Mouse (Mus musculus) ES-Bruce4 (cell line): ENCODE measurements around the gene Nos3. TPM values are rescaled to one million over a fixed set of nuclear protein-coding genes. Genes with fewer than 3 reads are reported as not detected.

Experiments
- H3K27ac ChIP-seq: 2 replicates; pipeline ENCODE4 v1.5.1; 2012; ENCODE audit warnings: low read length, inconsistent platforms; ENCODE audit not compliant: insufficient read depth
- H3K27me3 ChIP-seq: 2 replicates; pipeline ENCODE4 v1.6.1; 2012; ENCODE audit warnings: mild to moderate bottlenecking, low read length, inconsistent platforms; ENCODE audit not compliant: control insufficient read depth, poor library complexity, insufficient read depth, severe bottlenecking
- H3K36me3 ChIP-seq: 2 replicates; pipeline ENCODE4 v1.6.1; 2012; ENCODE audit warnings: inconsistent platforms, mild to moderate bottlenecking, low read length, moderate library complexity; ENCODE audit not compliant: control insufficient read depth, poor library complexity, insufficient read depth, severe bottlenecking
- H3K4me1 ChIP-seq: one replicate; pipeline ENCODE4 v1.8.1; 2011; ENCODE audit warnings: low read length; ENCODE audit not compliant: control insufficient read depth, insufficient read depth
- H3K4me3 ChIP-seq: 2 replicates; pipeline ENCODE4 v1.5.1; 2011; ENCODE audit warnings: low read depth, mild to moderate bottlenecking, low read length
- H3K9ac ChIP-seq: 2 replicates; pipeline ENCODE4 v1.6.1; 2012; ENCODE audit warnings: low read depth, mild to moderate bottlenecking, inconsistent platforms; ENCODE audit not compliant: poor library complexity, severe bottlenecking
- H3K9me3 ChIP-seq: replicated peaks from 2 replicates; pipeline ENCODE4 v1.6.1; 2012; ENCODE audit warnings: mild to moderate bottlenecking, low read length, inconsistent platforms; ENCODE audit not compliant: control insufficient read depth, poor library complexity, insufficient read depth, severe bottlenecking
- CTCF ChIP-seq: IDR thresholded peaks from one replicate; pipeline ENCODE4 v1.8.1; 2011; ENCODE audit warnings: low read depth, low read length
- EP300 ChIP-seq: IDR thresholded peaks from 2 replicates; pipeline ENCODE4 v1.6.1; 2011; ENCODE audit warnings: low read depth, low read length; ENCODE audit not compliant: insufficient read depth
- POLR2A ChIP-seq: IDR thresholded peaks from one replicate; pipeline ENCODE4 v1.8.1; 2011; ENCODE audit warnings: low read length; ENCODE audit not compliant: insufficient read depth
- polyA plus RNA-seq: library from polyadenylated mRNA; stranded (reverse); fragments of >200 nt; gene quantifications from 2 replicates; pipeline ENCODE4 v1.2.4, GENCODE M21; 2011; ENCODE audit warnings: low read depth; ENCODE audit not compliant: missing spikeins, insufficient read depth, insufficient read length

Gene Nos3
- polyA plus RNA-seq = 1.1 and 1.2 TPM in 2 replicates

GRCm38 (mm10) chr5:24364508-24364907 is at the start of gene Nos3:
Nos3 (plus strand) TSS chr5:24364810.
- Histone ChIP-seq H3K4me3 (peak within 1 kb of the TSS; percentile 9; the same call in 1 of the 2 replicates), H3K9me3 (no peaks in the 10 kb centered on the region), H3K4me1 (peaks cover 2% of the 10 kb centered on the region), H3K9ac (no peak within 1 kb of the TSS), H3K27ac (no peak within 1 kb of the TSS), H3K27me3 (no peaks in the 10 kb centered on the region), H3K36me3 (no peaks in the 10 kb centered on the region)
- no peak for TF ChIP-seq POLR2A
- no peak for TF ChIP-seq CTCF
- TF ChIP-seq EP300 = no peak

- H3K9ac ChIP-seq = peak overlapping the region; percentile 9
- H3K9me3 ChIP-seq = no peaks in the 10 kb centered on the region
- TF ChIP-seq POLR2A (peak; percentile 48), EP300 (no peak), CTCF (no peak)
- no peaks in the 10 kb centered on the region for H3K36me3 ChIP-seq
- no peaks in the 10 kb centered on the region for H3K4me1 ChIP-seq
- H3K4me3 ChIP-seq = peak overlapping the region; percentile 24
- no peak overlapping the region for H3K27ac ChIP-seq
- H3K27me3 ChIP-seq = no peaks in the 10 kb centered on the region
Observed at GRCm38 (mm10) chr5:24319776-24320466, 44.7 kb upstream of the Nos3 start.

GRCm38 (mm10) chr5:24320467-24320813 is 44.2 kb upstream of the Nos3 start:
- Histone ChIP-seq H3K27ac (no peak overlapping the region), H3K4me3 (peak overlapping the region; percentile 19; the same call in 1 of the 2 replicates), H3K9me3 (no peaks in the 10 kb centered on the region), H3K4me1 (no peaks in the 10 kb centered on the region), H3K36me3 (no peaks in the 10 kb centered on the region), H3K9ac (no peak overlapping the region), H3K27me3 (no peaks in the 10 kb centered on the region)
- TF ChIP-seq CTCF (no peak), POLR2A (no peak), EP300 (no peak)

GRCm38 (mm10) chr5:24320894-24321293 is 43.7 kb upstream of the Nos3 start:
- no peak overlapping the region for H3K27ac ChIP-seq
- no peak for TF ChIP-seq POLR2A
- no peak for TF ChIP-seq EP300
- TF ChIP-seq CTCF = no peak
- no peaks in the 10 kb centered on the region for H3K4me1 ChIP-seq
- H3K27me3 ChIP-seq = no peaks in the 10 kb centered on the region
- no peak overlapping the region for H3K9ac ChIP-seq
- no peak overlapping the region for H3K4me3 ChIP-seq
- no peaks in the 10 kb centered on the region for H3K9me3 ChIP-seq
- H3K36me3 ChIP-seq = no peaks in the 10 kb centered on the region

- Histone ChIP-seq H3K27ac (no peak overlapping the region), H3K27me3 (no peaks in the 10 kb centered on the region), H3K9me3 (no peaks in the 10 kb centered on the region), H3K9ac (no peak overlapping the region), H3K4me1 (no peaks in the 10 kb centered on the region), H3K4me3 (no peak overlapping the region), H3K36me3 (no peaks in the 10 kb centered on the region)
- TF ChIP-seq POLR2A = no peak
- TF ChIP-seq CTCF = no peak
- peak; percentile 70 for TF ChIP-seq EP300
Observed at GRCm38 (mm10) chr5:24321711-24322682, 42.6 kb upstream of the Nos3 start.

- Histone ChIP-seq H3K27me3 (no peaks in the 10 kb centered on the region), H3K4me3 (peak overlapping the region; percentile 44), H3K27ac (no peak overlapping the region), H3K36me3 (no peaks in the 10 kb centered on the region), H3K9me3 (no peaks in the 10 kb centered on the region), H3K4me1 (no peaks in the 10 kb centered on the region), H3K9ac (no peak overlapping the region)
- TF ChIP-seq EP300 (no peak), POLR2A (no peak), CTCF (no peak)
Observed at GRCm38 (mm10) chr5:24325251-24325650, 39.4 kb upstream of the Nos3 start.
